Mouse (Mus musculus) embryonic fibroblast, embryonic 13.5 days (primary cell): ENCODE measurements around the gene Cacna1s.

Source experiments
- CTCF ChIP-seq: IDR thresholded peaks from 2 replicates; pipeline ENCODE4 v1.5.1; 2011; ENCODE audit warnings: mild to moderate bottlenecking, control low read depth, low read length, moderate library complexity, borderline replicate concordance; ENCODE audit not compliant: insufficient read depth
- POLR2A ChIP-seq: IDR thresholded peaks from 2 replicates; pipeline ENCODE4 v1.6.1; 2011; ENCODE audit warnings: low read depth, mild to moderate bottlenecking, control low read depth, low read length, moderate library complexity

DNA sequence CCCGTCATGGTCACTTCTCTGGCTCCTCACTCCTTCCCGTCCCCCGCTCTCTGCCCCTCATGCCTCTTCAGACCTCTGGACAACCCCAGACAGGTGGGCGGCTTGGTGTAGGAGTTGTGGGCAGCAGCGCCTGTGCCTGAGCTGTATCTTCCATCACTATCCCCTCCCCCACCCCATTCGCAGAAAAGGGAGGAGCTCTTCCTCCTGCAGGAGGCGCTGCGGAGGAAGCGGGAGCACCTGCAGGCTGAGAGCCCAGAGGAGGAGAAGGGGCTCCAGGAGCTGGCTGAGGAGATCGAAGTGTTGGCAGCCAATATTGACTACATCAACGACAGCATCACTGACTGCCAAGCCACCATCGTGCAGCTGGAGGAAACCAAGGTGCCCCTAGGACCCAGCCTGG is 107.3 kb downstream of the Cacna1s start:
- no peak for TF ChIP-seq POLR2A
- TF ChIP-seq CTCF: no peak
